Mouse (Mus musculus) small intestine, adult 2 months (tissue): ENCODE results near the gene Txn2. TPM values are rescaled to one million over a fixed set of nuclear protein-coding genes. Genes with fewer than 3 reads are reported as not detected.

Experiments
- H3K27ac ChIP-seq: fragments of 200-500 bp; 2 replicates; pipeline ENCODE4 v1.5.1; 2012; ENCODE audit warnings: low read depth, low read length, control low read depth, inconsistent platforms; ENCODE audit not compliant: insufficient read depth
- H3K27me3 ChIP-seq: fragments of 200-500 bp; 2 replicates; pipeline ENCODE4 v1.6.1; 2012; ENCODE audit warnings: mild to moderate bottlenecking, moderate library complexity, low read length, inconsistent platforms; ENCODE audit not compliant: control insufficient read depth, insufficient read depth
- H3K36me3 ChIP-seq: fragments of 200-500 bp; 2 replicates; pipeline ENCODE4 v1.6.1; 2012; ENCODE audit warnings: mild to moderate bottlenecking, low read length, control low read depth, inconsistent platforms; ENCODE audit not compliant: control insufficient read depth, insufficient read depth
- H3K4me1 ChIP-seq: fragments of 200-500 bp; 2 replicates; pipeline ENCODE4 v1.6.1; 2012; ENCODE audit warnings: low read length, inconsistent platforms, mixed read lengths; ENCODE audit not compliant: control insufficient read depth, insufficient read depth, insufficient read length
- H3K4me3 ChIP-seq: fragments of 200-500 bp; 2 replicates; pipeline ENCODE4 v1.5.1; 2012; ENCODE audit warnings: low read depth, mild to moderate bottlenecking, control low read depth, inconsistent platforms, low read length, moderate library complexity
- CTCF ChIP-seq: fragments of 200-500 bp; IDR thresholded peaks from 2 replicates; pipeline ENCODE4 v1.5.1; 2012; ENCODE audit warnings: low read depth, mild to moderate bottlenecking, control low read depth, inconsistent platforms, low read length, moderate library complexity, mixed read lengths; ENCODE audit not compliant: insufficient replicate concordance, insufficient read length; ENCODE audit errors: extremely low read depth
- POLR2A ChIP-seq: fragments of 200-500 bp; IDR thresholded peaks from 2 replicates; pipeline ENCODE4 v1.6.1; 2012; ENCODE audit warnings: low read depth, mild to moderate bottlenecking, control low read depth, inconsistent platforms, low read length, moderate library complexity
- WGBS: fragments of 180-500 bp; shearing (Covaris S2); methylation state at CpG from one replicate; pipeline ENCODE4 v1.1.7; 2018; 5-methylcytosine and 5-hydroxymethylcytosine counted together
- polyA plus RNA-seq: library from polyadenylated mRNA; depleted of rRNA; stranded (reverse); fragments of >200 nt; gene quantifications from 2 replicates; pipeline ENCODE4 v1.2.3, GENCODE M21; 2012

The Txn2 gene
- polyA plus RNA-seq, 1 experiment, result 222 TPM

- Histone ChIP-seq H3K27me3 (no peaks in the 10 kb centered on the region), H3K36me3 (no peaks in the 10 kb centered on the region), H3K27ac (no peak overlapping the region), H3K4me1 (peaks cover 10% of the 10 kb centered on the region), H3K4me3 (no peak overlapping the region)
- WGBS, result 71% methylated on average over 11 of the region's 11 CpGs
- no peak for TF ChIP-seq POLR2A
- no peak for TF ChIP-seq CTCF
Observed at GRCm38 (mm10) chr15:77934326-77934725, 5.5 kb upstream of the Txn2 start.

- 1% methylated on average over 14 of the region's 14 CpGs for WGBS
- H3K27ac ChIP-seq, result no peak overlapping the region
- peak; percentile 94 for TF ChIP-seq CTCF
- TF ChIP-seq POLR2A, result no peak
- H3K4me3 ChIP-seq, result no peak overlapping the region
- no peaks in the 10 kb centered on the region for H3K36me3 ChIP-seq
- H3K4me1 ChIP-seq, result peaks cover 10% of the 10 kb centered on the region
- H3K27me3 ChIP-seq, result no peaks in the 10 kb centered on the region
Observed at GRCm38 (mm10) chr15:77933770-77934169, 5.0 kb upstream of the Txn2 start.

GRCm38 (mm10) chr15:77933222-77933621 is 4.4 kb upstream of the Txn2 start:
- H3K4me1 ChIP-seq, result peaks cover 10% of the 10 kb centered on the region
- H3K27me3 ChIP-seq, result no peaks in the 10 kb centered on the region
- H3K27ac ChIP-seq, result no peak overlapping the region
- WGBS, result 36% methylated on average over 3 of the region's 3 CpGs
- no peaks in the 10 kb centered on the region for H3K36me3 ChIP-seq
- no peak overlapping the region for H3K4me3 ChIP-seq
- TF ChIP-seq POLR2A (no peak), CTCF (no peak)

GRCm38 (mm10) chr15:77931689-77932016 is 2.8 kb upstream of the Txn2 start:
- Histone ChIP-seq H3K4me3 (no peak overlapping the region), H3K36me3 (peaks cover 4% of the 10 kb centered on the region), H3K4me1 (peaks cover 15% of the 10 kb centered on the region), H3K27me3 (no peaks in the 10 kb centered on the region), H3K27ac (no peak overlapping the region)
- WGBS, result 21% methylated on average over 6 of the region's 6 CpGs
- no peak for TF ChIP-seq CTCF
- no peak for TF ChIP-seq POLR2A

GRCm38 (mm10) chr15:77930986-77931688 is 2.3 kb upstream of the Txn2 start:
- WGBS, result 43% methylated on average over 6 of the region's 6 CpGs
- no peak overlapping the region for H3K4me3 ChIP-seq
- no peak for TF ChIP-seq CTCF
- TF ChIP-seq POLR2A, result no peak
- peaks cover 15% of the 10 kb centered on the region for H3K4me1 ChIP-seq
- peaks cover 7% of the 10 kb centered on the region for H3K36me3 ChIP-seq
- H3K27ac ChIP-seq, result no peak overlapping the region
- H3K27me3 ChIP-seq, result no peaks in the 10 kb centered on the region

GRCm38 (mm10) chr15:77929804-77930203 is 998 bp upstream of the Txn2 start:
- H3K27me3 ChIP-seq, result no peaks in the 10 kb centered on the region

GRCm38 (mm10) chr15:77928091-77928490 is 715 bp downstream of the Txn2 start:
- Histone ChIP-seq H3K4me1 (peaks cover 15% of the 10 kb centered on the region), H3K27ac (no peak overlapping the region), H3K36me3 (peaks cover 24% of the 10 kb centered on the region), H3K27me3 (no peaks in the 10 kb centered on the region), H3K4me3 (peak overlapping the region; percentile 86)
- WGBS, result 8% methylated on average over 4 of the region's 4 CpGs
- TF ChIP-seq CTCF, result no peak
- no peak for TF ChIP-seq POLR2A

More at GRCm38 (mm10) chr15:77929804-77930203, 998 bp upstream of the Txn2 start:
- TF ChIP-seq CTCF (no peak), POLR2A (no peak)
- Histone ChIP-seq H3K27ac (peak overlapping the region; percentile 88), H3K4me1 (peaks cover 15% of the 10 kb centered on the region), H3K4me3 (no peak overlapping the region), H3K36me3 (peaks cover 8% of the 10 kb centered on the region)
- 11% methylated on average over 8 of the region's 8 CpGs for WGBS
